Mouse (Mus musculus) olfactory bulb, adult 2 months (tissue): Measurements from ENCODE around the gene Glrx3.
A peak's percentile ranks its signal among the peaks of the same experiment; 100 is the strongest.

Source experiments
- CTCF ChIP-seq: fragments of 200-500 bp; IDR thresholded peaks from 2 replicates; pipeline ENCODE4 v1.5.1; 2012; ENCODE audit warnings: low read depth, mild to moderate bottlenecking, low read length, moderate library complexity; ENCODE audit not compliant: insufficient read depth
- POLR2A ChIP-seq: fragments of 200-500 bp; IDR thresholded peaks from 2 replicates; pipeline ENCODE4 v1.6.1; 2012; ENCODE audit warnings: mild to moderate bottlenecking, low read depth, low read length, moderate library complexity; ENCODE audit not compliant: insufficient read depth

DNA sequence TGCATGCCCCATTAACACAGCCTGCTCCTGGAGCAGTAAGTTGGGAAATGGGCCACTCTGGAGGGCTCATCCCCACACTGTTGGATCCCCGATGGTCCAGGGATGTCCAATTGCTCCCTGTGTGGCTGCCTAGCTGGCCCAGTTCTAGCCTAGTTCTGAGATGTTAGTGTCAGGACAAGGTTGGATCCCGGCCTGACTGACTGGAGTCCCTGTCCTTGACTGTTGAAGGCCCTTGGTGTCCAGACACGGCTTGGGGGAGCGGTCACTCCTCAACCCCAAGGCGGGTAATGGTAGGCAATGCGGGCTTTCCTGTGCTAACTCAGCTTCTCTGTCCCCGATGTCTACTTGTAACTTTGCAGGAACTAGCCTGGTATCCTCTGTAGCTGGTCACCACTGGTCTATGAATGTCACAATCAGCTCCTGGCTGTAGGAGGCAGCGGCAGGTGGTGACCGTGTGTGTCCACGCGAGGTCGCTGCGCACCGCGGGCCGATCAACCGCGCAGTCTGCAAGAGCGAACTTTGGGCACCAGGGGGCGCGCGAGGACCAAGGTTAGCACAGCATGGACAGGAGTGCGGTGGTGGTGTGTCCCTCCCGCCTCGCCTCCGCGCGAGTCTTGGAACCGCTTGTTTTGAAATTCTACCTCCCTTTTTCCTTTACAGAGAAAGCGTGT, 40.7 kb downstream of the Glrx3 start:
- peak; percentile 100 for TF ChIP-seq CTCF
- TF ChIP-seq POLR2A, result no peak
